Mouse (Mus musculus) hindbrain, postnatal 0 days (tissue): ENCODE measurements around the gene Ephb6. TPM values are rescaled to one million over a fixed set of nuclear protein-coding genes. Genes with fewer than 3 reads are reported as not detected.

ENCODE experiments used
- ATAC-seq: fragments of 200-750 bp; cut with Nextera tagmentation; 2 replicates; pipeline ENCODE4 v1.8.0; 2017; ENCODE audit warnings: mild to moderate bottlenecking, moderate TSS enrichment, moderate library complexity
- DNase-seq: peaks from one replicate; pipeline ENCODE4 v3.0.0-alpha.2; 2015; ENCODE audit warnings: low spot score
- H3K27ac ChIP-seq: fragments of 300-500 bp; sonication (generic); 2 replicates; pipeline ENCODE4 v1.5.1; 2014; ENCODE audit warnings: mild to moderate bottlenecking
- H3K27me3 ChIP-seq: fragments of 300-500 bp; sonication (generic); 2 replicates; pipeline ENCODE4 v1.6.1; 2014; ENCODE audit warnings: low read length, mixed read lengths; ENCODE audit not compliant: insufficient read depth
- H3K36me3 ChIP-seq: fragments of 300-500 bp; sonication (generic); 2 replicates; pipeline ENCODE4 v1.6.1; 2014; ENCODE audit warnings: low read length, mixed read lengths; ENCODE audit not compliant: insufficient read depth
- H3K4me1 ChIP-seq: fragments of 300-500 bp; sonication (generic); 2 replicates; pipeline ENCODE4 v1.6.1; 2014; ENCODE audit warnings: antibody characterized with exemption, low read length, mixed read lengths; ENCODE audit not compliant: insufficient read depth
- H3K4me2 ChIP-seq: fragments of 300-500 bp; sonication (generic); 2 replicates; pipeline ENCODE4 v1.6.1; 2014; ENCODE audit warnings: low read depth, mild to moderate bottlenecking, low read length, moderate library complexity, mixed read lengths
- H3K4me3 ChIP-seq: fragments of 300-500 bp; sonication (generic); 2 replicates; pipeline ENCODE4 v1.5.1; 2014; ENCODE audit warnings: low read length
- H3K9ac ChIP-seq: fragments of 300-500 bp; sonication (generic); replicated peaks from 2 replicates; pipeline ENCODE4 v1.6.1; 2014; ENCODE audit warnings: mild to moderate bottlenecking, low read length, moderate library complexity, mixed read lengths
- H3K9me3 ChIP-seq: fragments of 300-500 bp; sonication (generic); 2 replicates; pipeline ENCODE4 v1.6.1; 2016; ENCODE audit warnings: low read length, mixed read lengths
- CTCF ChIP-seq: IDR thresholded peaks from 2 replicates; pipeline ENCODE4 v1.5.1; 2016; ENCODE audit warnings: antibody characterized with exemption, control low read depth, low read depth
- whole genome bisulfite sequencing: fragments of 180-500 bp; shearing (Covaris S2); extraction: QIAGEN DNeasy Blood & Tissue Kit; methylation state at CpG from one replicate; pipeline ENCODE4 v1.1.7; 2014; 5-methylcytosine and 5-hydroxymethylcytosine counted together
- polyA plus RNA-seq: library from polyadenylated mRNA; unstranded; fragments of >200 nt; fragmentation: Nextera tagmentation; extraction: Ambion mirVana; gene quantifications from 2 replicates; pipeline ENCODE4 v1.2.1, GENCODE M21; 2015
- total RNA-seq: library from RNA; depleted of rRNA; stranded (reverse); fragments of >200 nt; gene quantifications from 2 replicates; pipeline ENCODE4 v1.2.3, GENCODE M21; 2014

Gene Ephb6
- total and polyA plus RNA-seq, 2 experiments from 2014 or later, result 27.9 to 58.4 TPM

DNA sequence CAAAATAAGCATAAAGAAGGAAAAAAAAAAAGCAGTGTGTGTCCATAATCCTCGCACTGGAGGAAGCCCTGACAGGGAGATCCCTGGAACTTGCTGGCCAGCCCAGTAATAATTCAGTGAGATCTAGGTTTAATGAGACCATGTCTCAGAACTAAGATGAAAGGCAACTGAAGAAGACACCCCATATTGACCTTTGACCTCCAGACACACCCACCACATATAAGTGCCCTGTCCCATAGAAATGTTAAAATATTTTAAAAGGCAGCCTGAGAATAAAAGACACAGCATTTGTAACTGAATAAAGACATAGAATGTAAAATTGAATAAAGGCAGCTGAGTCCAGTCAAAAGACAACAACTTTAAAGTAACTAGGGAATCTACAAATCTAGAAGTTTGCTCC, 40.0 kb upstream of the Ephb6 start:
- Histone ChIP-seq H3K4me3 (no peak overlapping the region), H3K4me1 (no peaks in the 10 kb centered on the region), H3K9me3 (no peaks in the 10 kb centered on the region), H3K27ac (no peak overlapping the region), H3K27me3 (no peaks in the 10 kb centered on the region), H3K36me3 (no peaks in the 10 kb centered on the region), H3K9ac (no peak overlapping the region), H3K4me2 (no peak overlapping the region)
- ATAC-seq (no peak), DNase-seq (no peak)
- 57% methylated on average over 1 of the region's 1 CpGs for WGBS
- no peak for TF ChIP-seq CTCF

DNA sequence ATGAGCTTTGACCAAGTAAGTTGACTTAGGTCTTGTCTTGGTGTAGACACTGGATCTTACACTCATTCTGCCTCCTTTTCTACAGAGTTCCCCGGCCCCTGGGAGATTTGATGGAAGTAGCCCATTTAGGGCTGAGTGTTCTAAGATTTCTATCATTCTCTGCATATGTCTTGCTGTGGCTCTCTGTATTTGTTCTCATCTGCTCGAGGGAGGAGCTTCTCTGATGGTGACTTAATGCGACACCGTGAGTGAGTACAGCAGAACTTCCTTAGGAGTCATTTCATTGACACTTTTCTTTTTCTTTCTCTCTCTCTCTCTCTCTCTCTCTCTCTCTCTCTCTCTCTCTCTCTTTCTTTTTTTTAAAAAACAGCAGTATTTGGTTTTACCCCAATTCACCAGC, 38.3 kb upstream of the Ephb6 start:
- ATAC-seq (no peak), DNase-seq (no peak)
- no peaks in the 10 kb centered on the region for H3K4me1 ChIP-seq
- H3K4me3 ChIP-seq, result no peak overlapping the region
- H3K36me3 ChIP-seq, result no peaks in the 10 kb centered on the region
- no peaks in the 10 kb centered on the region for H3K9me3 ChIP-seq
- H3K4me2 ChIP-seq, result no peak overlapping the region
- WGBS, result 86% methylated on average over 4 of the region's 4 CpGs
- no peak overlapping the region for H3K9ac ChIP-seq
- no peak overlapping the region for H3K27ac ChIP-seq
- no peaks in the 10 kb centered on the region for H3K27me3 ChIP-seq
- TF ChIP-seq CTCF, result no peak

DNA sequence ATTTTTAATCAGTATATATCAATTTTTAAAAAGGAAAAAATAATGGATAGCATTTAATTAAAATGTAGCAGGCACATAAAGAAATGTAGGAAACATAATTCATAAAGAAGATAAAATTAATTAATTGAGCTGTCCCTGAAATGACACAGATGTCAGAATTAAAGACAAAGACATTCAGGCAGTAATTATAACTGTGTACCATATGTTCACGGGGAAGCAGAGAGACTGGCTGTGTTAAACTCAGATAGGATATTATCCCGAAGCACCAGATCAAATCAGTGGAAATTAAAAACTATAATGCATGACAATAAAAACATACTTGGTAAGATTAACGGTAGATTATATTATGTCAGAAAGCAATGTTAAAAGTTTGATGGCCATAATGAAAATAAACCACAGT, 36.2 kb upstream of the Ephb6 start:
- no peak overlapping the region for H3K27ac ChIP-seq
- 66% methylated on average over 3 of the region's 3 CpGs for WGBS
- H3K9ac ChIP-seq, result no peak overlapping the region
- H3K4me3 ChIP-seq, result no peak overlapping the region
- H3K27me3 ChIP-seq, result no peaks in the 10 kb centered on the region
- H3K4me2 ChIP-seq, result no peak overlapping the region
- H3K36me3 ChIP-seq, result no peaks in the 10 kb centered on the region
- H3K4me1 ChIP-seq, result no peaks in the 10 kb centered on the region
- no peak for TF ChIP-seq CTCF
- no peaks in the 10 kb centered on the region for H3K9me3 ChIP-seq
- ATAC-seq, result no peak
- no peak for DNase-seq

DNA sequence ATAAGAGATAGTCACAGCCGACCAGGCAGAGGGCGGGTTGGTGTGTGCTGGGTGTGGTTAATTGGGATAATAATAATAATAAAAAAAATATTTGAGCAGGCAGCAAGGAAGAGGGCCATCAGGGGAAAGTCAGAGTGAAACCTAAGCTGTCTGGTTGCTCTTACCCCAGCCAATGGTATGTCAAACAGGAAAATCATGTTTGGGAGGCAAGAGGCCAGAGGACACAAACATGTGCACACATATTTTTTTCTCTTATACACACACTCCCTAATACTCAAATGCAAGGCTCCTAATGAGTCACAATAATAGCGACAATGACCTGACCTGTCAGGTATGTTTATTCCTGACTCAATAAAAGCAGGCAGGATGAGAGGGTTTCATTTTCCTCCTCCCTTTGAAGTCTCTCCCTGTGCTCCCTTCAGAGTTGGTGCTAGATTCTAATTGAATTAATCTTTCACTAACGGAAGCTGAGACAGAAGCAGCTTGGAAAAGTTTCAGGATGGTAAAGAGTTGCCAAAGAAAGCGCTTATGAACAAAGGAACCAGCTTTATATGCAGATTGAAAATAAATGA, 28.7 kb upstream of the Ephb6 start:
- no peak overlapping the region for H3K9ac ChIP-seq
- H3K27ac ChIP-seq, result no peak overlapping the region
- H3K4me1 ChIP-seq, result no peaks in the 10 kb centered on the region
- WGBS, result 54% methylated on average over 5 of the region's 5 CpGs
- no peak for ATAC-seq
- H3K4me2 ChIP-seq, result no peak overlapping the region
- TF ChIP-seq CTCF, result no peak
- no peaks in the 10 kb centered on the region for H3K36me3 ChIP-seq
- DNase-seq, result no peak
- H3K27me3 ChIP-seq, result no peaks in the 10 kb centered on the region
- H3K9me3 ChIP-seq, result no peaks in the 10 kb centered on the region
- no peak overlapping the region for H3K4me3 ChIP-seq

DNA sequence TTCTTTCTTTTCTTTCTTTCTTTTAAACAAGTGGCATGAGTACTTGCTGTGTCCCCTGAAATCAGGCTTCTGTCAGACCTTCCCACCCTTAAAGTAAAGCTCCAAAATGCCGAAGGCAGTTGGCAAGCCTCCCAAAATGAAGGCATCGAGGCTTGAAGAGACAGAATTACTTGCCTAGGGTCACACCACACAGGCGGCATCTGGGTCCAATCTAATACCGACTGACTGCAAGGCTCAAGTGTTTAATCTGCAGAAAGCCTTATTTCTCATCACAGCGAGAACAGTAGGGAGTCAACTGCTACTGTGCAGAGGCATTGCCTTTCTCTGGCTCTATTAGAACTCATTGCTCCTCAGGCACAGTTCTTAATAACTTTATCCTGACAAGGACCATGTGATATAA, 28.0 kb upstream of the Ephb6 start:
- H3K9ac ChIP-seq, result no peak overlapping the region
- H3K4me1 ChIP-seq, result no peaks in the 10 kb centered on the region
- no peak overlapping the region for H3K4me2 ChIP-seq
- no peaks in the 10 kb centered on the region for H3K9me3 ChIP-seq
- H3K27ac ChIP-seq, result no peak overlapping the region
- no peaks in the 10 kb centered on the region for H3K36me3 ChIP-seq
- 23% methylated on average over 5 of the region's 5 CpGs for WGBS
- ATAC-seq, result peak; percentile 73; the same call in 1 of the 2 replicates
- no peak for TF ChIP-seq CTCF
- H3K27me3 ChIP-seq, result no peaks in the 10 kb centered on the region
- DNase-seq, result peak; percentile 79
- no peak overlapping the region for H3K4me3 ChIP-seq

DNA sequence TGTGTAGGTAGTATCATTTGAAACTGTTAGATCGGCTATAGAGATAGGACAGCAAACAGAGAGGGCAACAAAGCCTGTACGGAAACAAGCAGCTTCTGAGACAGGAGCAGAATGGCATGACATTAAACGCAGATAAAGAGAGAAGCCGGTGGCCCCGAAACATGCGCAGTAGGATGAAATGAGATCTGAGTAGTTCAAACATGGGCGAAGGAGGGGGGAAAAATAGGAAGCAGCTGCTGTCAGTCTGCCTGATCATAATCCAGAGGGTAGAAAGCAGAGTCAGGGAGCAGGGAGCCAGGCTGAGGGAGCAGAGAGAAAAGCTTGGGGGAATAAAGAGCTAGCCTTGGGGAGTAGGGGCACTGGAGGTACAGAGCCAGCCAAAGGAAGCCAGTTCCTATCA, 24.0 kb upstream of the Ephb6 start:
- no peak overlapping the region for H3K9ac ChIP-seq
- ATAC-seq (no peak), DNase-seq (no peak)
- WGBS, result 47% methylated on average over 7 of the region's 7 CpGs
- H3K9me3 ChIP-seq, result no peaks in the 10 kb centered on the region
- no peak overlapping the region for H3K27ac ChIP-seq
- TF ChIP-seq CTCF, result no peak
- H3K36me3 ChIP-seq, result no peaks in the 10 kb centered on the region
- no peak overlapping the region for H3K4me3 ChIP-seq
- no peaks in the 10 kb centered on the region for H3K4me1 ChIP-seq
- H3K4me2 ChIP-seq, result no peak overlapping the region
- H3K27me3 ChIP-seq, result no peaks in the 10 kb centered on the region

DNA sequence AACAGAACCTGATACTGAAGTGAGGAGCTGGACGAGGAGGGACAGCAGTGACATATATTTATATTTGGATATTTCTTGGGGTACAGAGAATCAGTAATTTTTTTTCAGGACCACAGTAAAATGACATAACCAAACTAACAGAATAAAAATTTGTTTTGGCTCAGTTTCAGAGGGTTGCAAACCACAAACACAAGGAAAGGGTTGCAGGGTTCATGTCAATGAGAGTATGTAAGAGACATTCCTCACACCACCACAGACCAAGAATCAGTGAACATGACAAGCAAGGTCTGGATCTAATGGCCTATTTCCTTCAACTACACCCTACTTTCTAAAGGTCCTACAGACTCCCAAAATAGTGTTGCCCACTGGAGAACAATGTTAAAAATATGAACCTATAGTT, 23.1 kb upstream of the Ephb6 start:
- no peak for ATAC-seq
- WGBS, result 86% methylated on average over 1 of the region's 1 CpGs
- no peak for DNase-seq

More for the DNA sequence above, 23.1 kb upstream of the Ephb6 start:
- Histone ChIP-seq H3K27ac (no peak overlapping the region), H3K4me1 (no peaks in the 10 kb centered on the region), H3K4me2 (no peak overlapping the region), H3K9me3 (no peaks in the 10 kb centered on the region), H3K9ac (no peak overlapping the region), H3K36me3 (no peaks in the 10 kb centered on the region), H3K4me3 (no peak overlapping the region), H3K27me3 (no peaks in the 10 kb centered on the region)
- no peak for TF ChIP-seq CTCF
